9 mouse cellular contexts compared by ENCODE assay signal in the genomic region with DNA sequence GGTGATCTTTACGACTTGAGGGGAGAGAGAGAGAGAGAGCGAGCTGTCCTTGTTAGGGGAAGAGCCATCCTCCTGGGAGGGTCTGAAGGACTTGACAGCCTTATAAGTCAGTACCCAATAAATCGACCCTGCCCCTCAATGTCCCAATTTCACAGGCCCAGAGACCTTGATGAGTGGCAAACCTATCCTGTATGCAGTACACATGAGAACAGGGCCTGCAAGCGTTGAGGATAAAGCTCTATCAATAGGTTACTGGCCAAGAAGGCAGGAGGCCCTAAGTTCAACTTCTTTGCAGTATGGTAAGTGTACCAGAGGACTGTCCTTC. TPM values are rescaled to one million over a fixed set of nuclear protein-coding genes. Genes with fewer than 3 reads are reported as not detected.
A peak's percentile ranks its signal among the peaks of the same experiment; 100 is the strongest.
DNase-seq lines count a peak whose midpoint lies in the region; ATAC-seq and TF ChIP-seq lines count a peak whose summit lies in the region.
"Had no signal": no experiment of that assay in that cellular context is flagged by ENCODE, and none has a peak within 500 bp of the region (broad histone marks: within the 10 kb centered on the region; RNA-seq: fewer than 3 reads in every experiment).

No protein-coding gene starts in this region.

- no peak for DNase-seq in heart, adult 18-20 months
- no peak for DNase-seq in embryonic facial prominence, embryonic 10.5 days (ENCODE audit: low spot score)
- no peak for DNase-seq in forebrain, postnatal 0 days
- DNase-seq in midbrain, embryonic 11.5 days (ENCODE audit: low spot score, missing footprints) = peak; percentile 94
- DNase-seq in thymus, postnatal 14 days = no peak
- no peak for DNase-seq in embryo, embryonic 11 days
- no peak for DNase-seq in retina, postnatal 1 day
- DNase-seq: cerebellum, adult 9-11 months had no signal

- H3K4me2 ChIP-seq in heart, embryonic 16.5 days (ENCODE audit: low read depth, low read length) = no peak overlapping the region
- H3K4me2 ChIP-seq in forebrain, postnatal 0 days (ENCODE audit: low read depth) = peak overlapping the region; percentile 20
- peak overlapping the region; percentile 38 for H3K4me2 ChIP-seq in midbrain, embryonic 11.5 days

- H3K27me3 ChIP-seq in heart, embryonic 16.5 days (ENCODE audit: control insufficient read depth, insufficient read depth, low read length) = no peaks in the 10 kb centered on the region
- no peaks in the 10 kb centered on the region for H3K27me3 ChIP-seq in embryonic facial prominence, embryonic 10.5 days (replicated peaks; ENCODE audit: low read depth, poor library complexity, severe bottlenecking)
- no peaks in the 10 kb centered on the region for H3K27me3 ChIP-seq in forebrain, postnatal 0 days (ENCODE audit: insufficient read depth, low read length)
- no peaks in the 10 kb centered on the region for H3K27me3 ChIP-seq in midbrain, embryonic 11.5 days (ENCODE audit: control insufficient read depth, insufficient read depth, low read length)

- H3K4me1 ChIP-seq in heart, embryonic 16.5 days (ENCODE audit: control insufficient read depth, insufficient read depth, low read length) = peaks cover 21% of the 10 kb centered on the region
- H3K4me1 ChIP-seq in embryonic facial prominence, embryonic 10.5 days = peaks cover 42% of the 10 kb centered on the region
- H3K4me1 ChIP-seq in forebrain, postnatal 0 days (ENCODE audit: insufficient read depth) = peaks cover 11% of the 10 kb centered on the region
- H3K4me1 ChIP-seq in midbrain, embryonic 11.5 days (ENCODE audit: control insufficient read depth, insufficient read depth, low read length) = peaks cover 26% of the 10 kb centered on the region

- no peak for ATAC-seq in heart, embryonic 16.5 days (replicated peaks; ENCODE audit: extremely low read depth, insufficient read depth, low FRiP score)
- ATAC-seq in forebrain, postnatal 0 days = peak; percentile 57; the same call in 1 of the 2 replicates
- ATAC-seq in midbrain, embryonic 11.5 days (ENCODE audit: low FRiP score) = no peak

- H3K27ac ChIP-seq in heart, embryonic 16.5 days (ENCODE audit: low read length) = peak overlapping the region; percentile 72
- H3K27ac ChIP-seq in embryonic facial prominence, embryonic 10.5 days (replicated peaks) = peak overlapping the region; percentile 83
- peak overlapping the region; percentile 79 for H3K27ac ChIP-seq in forebrain, postnatal 0 days (ENCODE audit: low read depth, low read length)
- peak overlapping the region; percentile 95 for H3K27ac ChIP-seq in midbrain, embryonic 11.5 days (ENCODE audit: low read depth, low read length)

- no peak for TF ChIP-seq CTCF in forebrain, postnatal 0 days (IDR thresholded peaks at IDR 0.05; ENCODE audit: low read depth)

- 47% methylated on average over 4 of the region's 4 CpGs for WGBS in heart, embryonic 16.5 days
- 43% methylated on average over 4 of the region's 4 CpGs for WGBS in embryonic facial prominence, embryonic 10.5 days
- 8% methylated on average over 4 of the region's 4 CpGs for WGBS in forebrain, postnatal 0 days
- 18% methylated on average over 4 of the region's 4 CpGs for WGBS in midbrain, embryonic 11.5 days

- no peak overlapping the region for H3K9ac ChIP-seq in heart, embryonic 16.5 days (ENCODE audit: low read length)
- H3K9ac ChIP-seq in forebrain, postnatal 0 days = peak overlapping the region; percentile 33; the same call in 1 of the 2 replicates
- peak overlapping the region; percentile 46 for H3K9ac ChIP-seq in midbrain, embryonic 11.5 days (ENCODE audit: low read length)

- no peaks in the 10 kb centered on the region; the same call in 1 of the 2 replicates for H3K9me3 ChIP-seq in heart, embryonic 16.5 days (replicated peaks; ENCODE audit: control insufficient read depth, low read length)
- no peaks in the 10 kb centered on the region for H3K9me3 ChIP-seq in embryonic facial prominence, embryonic 10.5 days
- H3K9me3 ChIP-seq in forebrain, postnatal 0 days (ENCODE audit: low read length) = no peaks in the 10 kb centered on the region
- H3K9me3 ChIP-seq in midbrain, embryonic 11.5 days (ENCODE audit: control insufficient read depth, low read length) = no peaks in the 10 kb centered on the region

- no peak overlapping the region for H3K4me3 ChIP-seq in heart, embryonic 16.5 days (ENCODE audit: low read length)
- peak overlapping the region; percentile 32; the same call in 1 of the 2 replicates for H3K4me3 ChIP-seq in embryonic facial prominence, embryonic 10.5 days
- H3K4me3 ChIP-seq in forebrain, postnatal 0 days (ENCODE audit: low read depth, low read length) = no peak overlapping the region
- no peak overlapping the region for H3K4me3 ChIP-seq in midbrain, embryonic 11.5 days (ENCODE audit: low read depth, low read length)

- H3K36me3 ChIP-seq in heart, embryonic 16.5 days (ENCODE audit: control insufficient read depth, insufficient read depth) = no peaks in the 10 kb centered on the region
- H3K36me3 ChIP-seq in embryonic facial prominence, embryonic 10.5 days (replicated peaks) = no peaks in the 10 kb centered on the region
- no peaks in the 10 kb centered on the region for H3K36me3 ChIP-seq in forebrain, postnatal 0 days (ENCODE audit: insufficient read depth)
- H3K36me3 ChIP-seq in midbrain, embryonic 11.5 days (ENCODE audit: control insufficient read depth, insufficient read depth, low read length) = no peaks in the 10 kb centered on the region

RNA-seq across cellular contexts. Expression of a gene that starts 33.3 kb away (rescaled TPM):
- 16.9 and 21.4 TPM in 2 replicates for polyA plus RNA-seq in heart, embryonic 16.5 days (2015; fragmentation: Nextera tagmentation; extraction: Ambion mirVana)
- total RNA-seq in heart, adult 18-20 months (2021) = 10 to 100 TPM; 54.1 to 56.9 TPM
- 16.6 and 18.0 TPM in 2 replicates for polyA plus RNA-seq in embryonic facial prominence, embryonic 10.5 days (2016; fragmentation: Nextera tagmentation; extraction: Ambion mirVana)
- total RNA-seq in forebrain, postnatal 0 days (2014; rRNA removed) = 14.9 and 18.7 TPM in 2 replicates
- polyA plus RNA-seq in forebrain, postnatal 0 days (2015; fragmentation: Nextera tagmentation; extraction: Ambion mirVana) = 7.2 and 8.9 TPM in 2 replicates
- polyA plus RNA-seq in midbrain, embryonic 11.5 days (2014; fragmentation: Nextera tagmentation; extraction: Ambion mirVana) = 10.8 and 13.2 TPM in 2 replicates
